Mouse (Mus musculus) testis, postnatal 10 days (tissue): Measurements from ENCODE around the gene Arfgap2.

Source experiments
- DNase-seq: peaks from one replicate; pipeline ENCODE4 v3.0.0; 2021; ENCODE audit warnings: low spot score

The Arfgap2 gene

DNA sequence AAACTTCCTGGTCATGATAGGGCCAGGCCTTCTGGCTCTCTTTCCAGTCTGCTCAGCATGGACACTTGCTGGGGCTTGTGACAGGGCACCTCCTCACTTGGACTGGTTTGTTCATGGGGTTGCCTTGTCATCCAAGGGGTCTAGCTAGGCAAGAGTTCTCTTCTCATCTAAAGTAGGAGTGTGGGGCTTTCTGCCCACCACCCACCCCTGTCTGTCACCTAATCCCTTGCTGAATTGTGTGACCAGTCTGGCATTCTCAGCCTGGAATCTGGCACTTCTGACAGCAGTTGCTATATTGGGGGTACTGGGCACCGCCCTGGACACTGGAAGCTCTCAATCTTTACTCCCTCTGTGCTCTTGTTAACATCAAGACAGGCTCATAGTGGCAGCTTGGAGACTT lies 5.3 kb upstream of the Arfgap2 start:
- DNase-seq, result no peak

DNA sequence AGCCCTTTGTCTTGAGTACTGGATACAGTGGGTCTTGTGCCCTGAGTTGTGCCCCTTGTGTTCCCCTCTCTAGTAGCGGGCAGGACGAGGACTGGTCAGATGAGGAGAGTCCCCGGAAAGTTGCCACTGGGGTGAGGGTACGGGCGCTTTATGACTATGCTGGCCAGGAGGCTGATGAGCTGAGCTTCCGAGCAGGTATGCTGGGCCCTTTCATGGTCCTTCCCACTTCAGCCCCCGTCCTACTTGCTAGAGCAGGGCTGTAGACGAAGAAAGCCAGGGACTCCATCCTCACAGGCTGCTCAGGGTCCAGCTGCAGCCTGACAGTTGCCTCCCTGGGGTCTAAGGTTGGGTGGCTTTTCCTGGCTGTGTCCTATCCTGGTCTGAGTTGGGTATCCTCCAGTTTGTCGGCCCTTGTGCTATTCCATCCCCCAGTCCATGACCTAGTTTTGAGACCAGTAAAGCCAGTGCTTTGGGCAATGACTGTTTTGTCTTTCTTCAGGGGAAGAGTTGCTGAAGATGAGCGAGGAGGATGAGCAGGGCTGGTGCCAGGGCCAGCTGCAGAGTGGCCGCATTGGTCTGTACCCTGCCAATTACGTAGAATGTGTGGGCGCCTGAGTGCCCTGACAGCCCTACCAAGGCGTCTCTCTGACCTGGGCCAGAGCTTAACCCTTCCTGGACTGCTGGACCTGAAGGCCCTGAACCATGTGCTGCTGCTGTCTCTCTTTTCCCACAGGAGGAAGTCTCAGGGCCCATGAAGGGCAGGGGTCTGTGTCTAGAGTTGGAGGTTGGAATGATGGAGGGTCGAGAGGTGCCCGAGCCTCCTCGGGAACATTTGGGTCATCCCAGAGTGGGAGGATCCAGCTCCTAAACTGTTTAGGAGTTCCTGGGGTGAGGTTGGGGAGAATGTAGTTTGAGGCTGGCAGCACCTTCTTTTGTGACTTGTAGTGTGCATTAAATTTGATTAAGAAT lies 798 bp upstream of the Arfgap2 start:
- DNase-seq, result no peak

DNA sequence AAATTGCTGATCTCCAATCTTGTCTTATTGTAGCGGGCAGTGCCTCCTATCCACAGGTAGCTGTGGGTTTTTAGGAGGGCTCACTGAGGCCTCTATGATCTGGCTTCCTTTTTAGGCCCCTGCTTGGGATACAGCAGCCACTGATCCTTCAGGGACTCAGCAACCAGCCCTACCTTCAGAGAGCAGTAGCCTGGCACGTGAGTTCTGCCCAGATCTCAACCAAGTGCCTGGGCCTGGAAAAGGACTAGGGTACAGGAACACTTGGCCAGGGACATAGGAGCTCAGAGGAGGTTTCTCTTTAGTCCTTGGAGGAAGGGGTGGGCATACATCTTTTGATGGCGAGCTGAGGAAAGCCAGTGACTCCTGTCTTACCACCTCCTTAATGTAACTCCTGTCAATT lies 3.3 kb downstream of the Arfgap2 start:
- DNase-seq, result no peak

DNA sequence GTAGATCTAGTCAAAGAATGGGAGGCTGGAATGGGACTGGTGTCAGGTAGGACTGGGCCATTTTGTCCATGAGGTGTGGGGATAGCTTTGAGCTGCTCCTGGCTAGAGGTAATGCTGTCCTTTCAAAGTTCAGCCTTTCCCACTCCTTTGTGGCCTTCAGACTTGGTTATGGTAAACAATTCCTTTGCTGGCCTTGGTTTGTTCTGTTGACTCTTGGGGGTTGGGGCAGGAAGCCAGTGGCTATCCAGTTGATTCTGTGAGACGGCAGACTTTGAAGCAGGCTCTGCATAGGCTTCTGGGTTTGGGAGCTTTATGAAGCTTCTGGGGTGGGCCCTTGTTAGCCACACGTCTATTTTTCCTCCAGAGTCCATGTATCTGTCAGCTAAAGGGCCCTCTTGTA lies 3.9 kb downstream of the Arfgap2 start:
- DNase-seq, result no peak

DNA sequence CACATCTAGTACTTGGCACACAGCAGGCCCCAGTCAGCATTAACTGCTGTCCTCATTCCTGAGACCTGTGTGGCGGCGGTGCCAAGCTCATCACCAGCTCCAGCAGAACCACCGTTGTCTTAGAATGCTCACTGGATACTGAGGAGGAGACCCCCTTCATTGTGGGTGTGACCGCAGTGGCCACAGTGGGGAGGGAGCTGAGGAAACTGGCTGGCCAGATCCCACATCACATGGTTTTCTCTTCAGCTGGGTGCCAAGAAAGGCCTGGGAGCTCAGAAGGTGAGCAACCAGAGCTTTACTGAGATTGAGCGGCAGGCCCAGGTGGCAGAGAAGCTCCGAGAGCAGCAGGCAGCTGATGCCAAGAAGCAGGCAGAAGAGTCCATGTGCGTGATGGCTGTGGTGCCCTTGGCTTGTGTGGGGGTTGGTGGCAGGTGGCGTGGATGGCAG lies 4.9 kb downstream of the Arfgap2 start:
- no peak for DNase-seq

DNA sequence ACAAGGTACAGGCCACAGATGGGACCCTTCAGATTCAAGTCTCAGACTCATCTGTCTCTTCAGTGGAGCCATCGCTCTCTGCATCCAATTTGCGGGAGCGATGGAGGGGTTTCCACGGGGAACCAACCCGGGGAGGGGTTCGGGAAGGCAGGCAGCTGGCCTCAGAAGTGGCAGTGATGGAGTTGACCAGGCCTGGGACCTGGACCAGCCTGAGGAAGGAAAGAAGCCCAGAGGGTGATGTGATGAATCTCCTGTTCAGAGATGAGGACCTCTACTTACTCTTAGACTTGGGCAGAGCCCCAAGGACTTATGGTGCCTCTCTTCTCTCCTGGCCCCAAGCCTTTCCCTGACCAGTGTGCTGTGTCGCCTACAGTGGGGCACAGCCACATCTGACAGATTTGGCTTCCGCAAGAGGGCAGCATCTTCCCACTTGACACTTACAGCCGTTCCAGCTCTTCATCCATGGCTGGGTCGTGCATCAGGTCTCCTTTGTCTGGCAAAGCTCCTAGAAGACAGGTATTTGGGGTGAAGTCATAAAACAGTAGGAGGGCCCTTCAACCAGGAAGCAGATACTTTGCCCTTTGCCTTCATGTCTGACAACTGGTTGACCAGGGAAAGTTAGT lies 14.1 kb downstream of the Arfgap2 start:
- peak; percentile 75 for DNase-seq

DNA sequence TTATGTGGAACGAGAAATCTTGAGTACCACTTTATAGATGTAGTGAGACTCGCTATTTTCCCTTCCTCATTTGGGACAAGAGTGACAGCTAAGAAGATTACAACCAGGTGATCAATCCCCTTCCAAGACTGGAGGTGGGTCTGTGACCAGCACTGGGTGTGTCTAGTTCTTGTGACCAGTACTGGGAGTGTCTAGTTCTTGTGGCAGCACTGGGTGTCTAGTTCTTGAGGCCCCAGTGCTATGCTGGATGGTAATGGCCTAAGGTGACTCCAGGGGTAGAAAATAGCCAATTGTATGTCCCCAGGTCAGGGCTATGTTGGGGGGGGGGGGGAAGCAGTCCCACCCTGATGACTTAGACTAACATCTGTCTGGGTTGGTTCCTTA lies 14.6 kb downstream of the Arfgap2 start:
- no peak for DNase-seq

DNA sequence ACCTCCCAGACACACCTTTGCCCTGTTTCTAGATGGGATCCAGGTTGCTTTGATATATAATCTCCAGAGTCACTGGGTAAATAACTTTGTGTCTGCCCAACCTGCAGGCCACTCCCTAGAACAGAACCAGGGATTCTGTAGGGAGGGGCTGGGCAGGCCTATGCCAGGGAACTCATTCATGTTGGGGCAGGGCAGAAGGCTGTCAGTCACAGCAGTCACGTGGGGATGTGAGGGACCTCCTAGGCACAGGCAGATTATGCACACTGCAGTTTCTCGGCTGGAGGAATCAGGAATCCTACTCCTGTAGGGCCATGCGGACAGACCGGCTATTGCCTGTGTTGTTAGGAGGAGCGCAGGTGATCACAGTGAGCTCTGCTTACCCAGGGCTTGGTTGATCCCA lies 16.6 kb downstream of the Arfgap2 start:
- DNase-seq, result no peak

DNA sequence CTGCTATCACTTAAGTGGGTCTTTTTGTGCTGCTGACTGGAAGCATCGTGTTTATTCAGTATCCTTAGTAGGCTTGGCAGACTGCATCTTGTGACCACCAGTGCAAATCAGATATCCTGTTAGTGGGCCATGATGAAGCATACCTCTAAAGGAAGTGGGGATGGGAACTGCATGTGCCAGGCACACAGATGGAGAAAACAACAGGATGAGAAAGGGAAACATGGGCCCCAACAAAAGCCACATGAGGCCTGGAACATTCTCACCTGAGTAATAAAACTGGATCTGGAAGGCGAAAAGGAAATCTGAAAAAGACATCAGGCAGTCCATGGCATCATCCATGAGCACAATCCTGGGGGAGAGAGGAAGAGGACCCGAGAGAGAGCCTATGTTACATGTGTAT lies 19.2 kb downstream of the Arfgap2 start:
- DNase-seq, result no peak

DNA sequence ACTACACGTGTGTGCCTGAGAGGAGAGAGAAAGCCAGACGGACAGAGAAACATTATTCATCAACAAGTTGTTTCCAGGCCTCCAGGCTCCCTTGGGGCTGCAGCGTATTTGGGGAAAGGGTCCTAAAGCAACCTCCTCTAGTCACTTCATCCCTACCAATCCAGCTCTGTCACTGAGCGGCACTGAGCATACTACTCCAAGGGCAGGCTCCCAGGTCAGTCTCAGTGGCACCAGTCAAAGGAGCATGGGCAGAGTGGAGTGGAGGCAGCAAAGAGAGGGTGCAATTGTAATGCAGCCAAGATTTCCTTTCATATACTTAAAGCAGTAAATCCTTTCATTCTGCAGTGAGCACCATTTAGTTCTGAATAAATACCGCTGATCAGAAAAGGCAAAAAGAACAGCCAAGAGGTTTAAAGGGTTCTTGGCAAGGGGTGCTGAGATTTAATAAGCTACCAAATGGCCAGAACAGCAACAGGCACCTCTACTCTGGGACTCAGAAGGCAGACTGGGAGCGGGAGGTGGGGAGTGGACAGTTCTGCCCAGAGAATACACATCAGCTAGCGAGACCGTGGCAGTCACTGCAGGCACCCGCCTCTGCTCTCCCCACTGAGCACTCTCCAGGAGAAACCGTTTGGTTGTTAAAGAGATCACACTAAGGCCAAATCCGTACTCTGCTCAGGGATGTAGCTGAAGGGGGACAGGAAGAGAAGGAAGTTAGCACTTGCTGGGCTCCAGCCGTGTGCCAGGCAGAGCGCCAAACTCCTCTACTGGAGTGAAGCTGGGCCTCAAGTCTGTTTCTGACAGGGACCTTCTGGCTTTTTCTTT lies 19.8 kb downstream of the Arfgap2 start:
- peak; percentile 67 for DNase-seq

DNA sequence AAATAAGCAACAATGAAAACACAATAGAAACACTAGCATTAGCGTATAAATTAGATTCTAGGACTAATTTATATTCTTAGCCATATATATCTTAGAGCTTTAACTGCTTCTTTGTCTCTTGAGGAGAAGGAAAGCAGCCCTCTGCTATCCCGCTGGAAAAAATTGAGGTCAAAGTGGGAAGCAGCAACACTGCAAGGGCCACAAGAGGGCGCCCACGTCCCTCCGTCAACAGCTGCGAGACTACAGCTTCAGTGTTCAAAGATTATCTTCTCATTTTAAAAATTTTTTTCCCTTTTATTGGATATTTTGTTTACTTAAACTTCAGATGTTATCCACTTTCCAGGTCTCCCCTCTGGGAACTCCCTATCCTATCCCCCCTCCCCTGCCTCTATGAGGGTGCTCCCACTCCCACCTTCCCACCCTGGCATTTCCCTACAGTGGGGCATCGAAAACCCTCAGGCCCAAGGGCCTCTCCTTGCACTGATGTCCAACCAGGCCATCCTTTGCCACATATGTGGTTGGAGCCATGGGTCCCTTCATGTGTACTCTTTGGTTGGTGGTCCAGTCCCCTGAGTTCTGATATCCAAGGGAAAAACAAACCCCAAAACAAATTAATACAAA lies 21.2 kb downstream of the Arfgap2 start:
- DNase-seq, result peak; percentile 94

DNA sequence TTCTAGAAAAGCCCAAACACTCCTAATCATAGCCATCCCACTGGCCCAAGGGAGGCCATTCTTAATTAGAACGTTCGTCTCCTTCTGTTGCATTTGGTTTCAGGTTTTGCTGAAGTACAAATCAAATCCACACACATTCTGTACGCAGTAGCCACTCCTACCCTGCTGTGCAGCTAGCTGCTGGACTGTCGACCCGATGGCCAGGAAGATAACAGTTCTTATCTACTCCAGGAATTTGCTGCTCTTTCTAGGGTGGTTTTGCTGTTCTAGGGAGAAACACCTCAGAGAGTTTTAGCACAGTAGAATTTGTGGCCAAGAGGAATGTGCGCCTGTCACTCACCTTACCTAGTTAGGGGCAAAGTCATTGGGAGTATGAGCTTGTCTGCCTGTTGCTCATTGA lies 22.8 kb downstream of the Arfgap2 start:
- DNase-seq, result no peak

DNA sequence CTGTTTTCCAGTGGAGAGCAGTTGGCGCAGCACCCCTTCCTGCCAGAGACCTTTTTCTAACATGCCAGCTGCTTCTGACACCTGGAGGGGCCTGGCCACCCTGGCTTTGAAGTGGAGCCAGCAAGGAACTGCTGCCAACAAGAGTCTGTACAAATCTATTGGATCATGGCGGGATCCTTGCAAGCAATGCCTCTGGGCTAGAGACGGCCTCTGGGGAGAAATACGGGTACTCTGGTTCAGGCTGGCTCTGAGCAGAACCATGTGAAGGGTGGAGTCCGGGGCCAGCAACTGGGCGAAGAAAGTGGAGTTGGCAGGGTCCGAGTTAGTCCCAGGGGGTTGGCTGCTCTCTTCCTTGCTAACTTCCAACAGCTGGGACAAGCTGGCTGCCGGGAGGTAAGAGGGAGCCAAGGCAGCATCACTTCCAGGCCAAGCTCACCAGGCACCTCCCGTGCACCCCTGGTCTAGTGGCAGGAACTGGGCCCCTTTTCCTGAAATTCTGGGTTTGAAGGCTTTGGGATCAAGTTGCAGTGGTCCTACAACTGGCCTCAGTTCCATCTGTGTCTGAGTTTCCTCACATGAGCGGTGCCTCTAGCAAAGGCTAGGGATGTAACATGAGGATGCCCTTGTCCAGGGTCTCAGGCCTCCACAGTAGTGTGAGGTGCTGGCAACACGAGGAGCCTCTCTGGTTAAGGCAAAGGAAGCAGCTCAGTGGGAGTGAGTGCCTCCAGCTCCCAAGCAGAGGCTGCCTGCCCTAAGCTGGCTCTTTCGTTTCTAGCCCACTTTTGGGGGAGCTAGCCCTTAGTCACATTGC lies 26.6 kb downstream of the Arfgap2 start:
- DNase-seq, result peak; percentile 54

DNA sequence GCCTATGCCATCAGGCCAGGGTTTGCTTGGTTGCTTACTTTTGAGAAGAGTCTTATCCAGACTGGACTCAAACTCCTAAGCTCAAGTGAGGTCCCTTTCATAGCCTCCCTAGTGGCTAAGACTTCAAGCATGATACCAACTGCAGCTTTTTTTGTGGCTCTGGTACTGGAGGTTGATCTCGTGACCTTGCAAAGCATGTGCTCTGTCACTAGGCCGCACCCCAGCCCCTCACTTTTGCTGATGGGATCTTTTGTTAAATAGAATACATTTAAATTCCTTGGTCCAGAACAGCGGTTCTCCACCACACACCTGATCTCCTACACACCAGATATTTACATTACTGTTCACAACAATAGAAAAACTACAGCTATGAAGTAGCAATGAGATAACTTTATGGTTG lies 29.5 kb downstream of the Arfgap2 start:
- no peak for DNase-seq

DNA sequence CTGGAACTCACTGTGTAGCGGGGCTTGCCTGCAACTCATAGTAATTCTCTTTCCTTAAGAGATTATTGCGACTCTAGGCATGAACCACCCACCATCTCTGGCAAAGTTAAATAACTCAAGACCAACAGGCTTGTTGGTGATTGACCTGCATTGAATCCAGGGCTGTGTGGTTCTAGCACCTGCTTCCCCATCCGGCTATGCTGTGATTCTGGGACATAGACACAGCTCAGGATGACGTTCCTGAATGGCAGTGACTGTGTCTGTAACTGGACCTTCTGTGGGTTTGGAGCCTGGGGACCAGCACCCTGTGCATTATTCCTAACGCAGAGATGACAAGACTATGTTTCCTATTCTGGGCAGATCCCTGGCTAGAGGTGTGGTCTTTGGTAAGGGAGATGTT lies 31.1 kb downstream of the Arfgap2 start:
- DNase-seq, result no peak

DNA sequence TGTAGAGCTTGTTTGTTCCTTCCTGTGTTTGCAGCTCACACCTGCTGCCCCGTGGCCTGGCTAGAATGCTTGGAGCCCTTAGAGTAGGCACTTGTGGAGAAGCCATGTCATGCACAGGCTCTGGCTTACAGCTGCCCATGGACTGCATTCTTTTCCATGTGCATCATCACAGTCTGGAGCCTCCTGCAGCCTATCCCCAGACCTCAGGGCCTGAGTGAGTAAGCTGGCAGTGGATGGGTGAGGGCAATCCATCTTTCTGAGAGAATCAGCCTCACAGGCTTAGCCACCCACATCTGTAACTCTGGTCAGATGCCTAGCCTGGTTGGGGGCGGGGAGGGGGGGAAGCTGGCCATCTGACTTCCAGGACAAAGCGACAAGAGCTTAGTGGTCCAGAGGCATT lies 34.4 kb downstream of the Arfgap2 start:
- DNase-seq, result no peak

DNA sequence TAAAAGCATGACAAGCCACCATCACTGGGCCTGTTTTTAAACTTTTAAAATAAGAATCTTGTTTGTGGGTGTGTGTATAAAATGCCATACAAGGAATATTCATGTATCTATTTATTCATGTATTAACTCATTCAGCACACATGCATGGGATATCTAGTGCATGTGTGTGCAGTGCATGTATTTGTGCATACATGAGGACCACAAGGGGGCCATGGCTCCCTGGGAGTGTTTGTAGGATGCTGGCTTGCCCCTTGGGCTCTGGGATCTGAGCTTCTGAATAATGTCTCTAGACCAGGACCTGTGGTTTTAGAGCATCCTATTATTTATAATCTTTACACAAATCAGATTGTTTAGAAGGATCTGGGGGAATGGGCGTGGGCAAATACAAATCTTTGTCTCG lies 36.0 kb downstream of the Arfgap2 start:
- no peak for DNase-seq

DNA sequence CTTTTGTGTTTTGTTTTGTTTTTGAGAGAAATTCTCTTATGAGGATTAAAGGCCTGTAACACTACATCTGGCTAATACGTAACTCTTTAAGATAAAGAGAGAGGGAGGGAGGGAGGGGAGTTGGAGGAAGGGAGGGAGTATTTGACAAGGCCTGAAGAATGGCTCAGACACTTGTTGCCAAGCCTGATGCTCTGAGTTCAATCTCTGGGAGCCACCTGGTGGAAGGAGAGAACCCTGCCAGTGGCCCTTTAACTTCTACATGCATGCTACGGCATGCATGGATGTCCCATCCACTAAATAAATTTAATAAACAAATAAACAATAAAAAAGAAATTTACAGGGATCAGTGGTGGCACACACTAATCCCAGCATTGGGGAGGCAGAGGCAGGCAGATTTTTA lies 37.1 kb downstream of the Arfgap2 start:
- DNase-seq, result no peak

DNA sequence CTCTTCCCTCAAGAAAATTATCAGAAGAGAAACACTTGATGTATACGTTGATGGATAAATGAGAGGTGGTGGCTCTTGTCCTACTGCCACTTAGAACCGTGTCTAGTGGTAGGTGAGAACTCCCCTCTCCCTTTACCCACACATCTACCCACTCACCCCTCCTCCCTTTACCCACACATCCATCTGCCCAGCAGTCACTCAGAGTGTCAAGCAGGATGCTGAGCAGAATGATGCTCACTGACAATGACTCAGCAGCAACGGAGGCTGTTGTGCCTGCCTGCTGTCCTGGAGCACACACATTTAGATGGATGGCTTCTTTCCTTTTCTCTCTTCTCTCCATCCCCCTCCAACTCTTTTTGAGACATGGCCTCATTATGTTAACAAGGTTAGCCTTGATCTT lies 38.1 kb downstream of the Arfgap2 start:
- DNase-seq, result no peak

DNA sequence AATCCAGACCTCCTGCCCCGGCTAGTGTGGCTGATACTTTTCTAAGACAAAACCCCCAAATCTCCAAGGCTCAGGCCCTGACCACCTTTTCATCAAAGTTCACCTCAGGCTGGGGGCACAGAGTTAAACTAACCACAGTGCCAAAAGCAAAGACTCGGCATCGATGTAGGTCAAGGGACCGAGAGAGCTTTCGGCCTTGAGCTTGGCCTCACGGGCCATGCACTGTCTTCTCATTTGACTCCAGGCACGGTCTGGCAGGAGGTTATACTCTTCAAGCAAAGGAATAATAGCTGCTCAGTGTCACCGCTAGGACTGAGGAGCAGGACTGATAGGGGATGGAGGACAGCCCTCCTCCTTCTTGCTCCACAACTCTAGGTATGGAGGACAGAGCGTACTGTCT lies 41.2 kb downstream of the Arfgap2 start:
- no peak for DNase-seq

DNA sequence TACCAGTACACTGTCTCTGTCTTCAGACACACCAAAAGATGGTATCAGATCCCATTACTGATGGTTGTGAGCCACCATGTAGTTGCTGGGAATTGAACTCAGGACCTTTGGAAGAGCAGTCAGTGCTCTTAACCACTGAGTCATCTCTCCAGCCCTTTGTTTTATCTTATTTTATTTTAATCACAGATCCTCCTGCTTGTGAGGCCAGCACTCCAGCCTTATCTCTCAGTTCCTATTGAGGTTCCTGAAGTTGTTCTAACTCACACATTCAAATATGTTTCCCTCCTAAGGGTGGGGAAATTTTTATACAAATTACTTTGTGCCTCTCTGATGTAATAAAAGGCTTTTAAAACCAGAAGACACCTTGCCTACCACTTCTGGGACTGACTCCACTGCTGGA lies 41.8 kb downstream of the Arfgap2 start:
- DNase-seq, result no peak
